Mouse (Mus musculus) left cerebral cortex, adult 8-10 months (tissue): ENCODE data around the gene 9430097D07Rik. TPM values are rescaled to one million over a fixed set of nuclear protein-coding genes. Genes with fewer than 3 reads are reported as not detected.

ENCODE experiments used
- DNase-seq, 2 experiments: peaks; one replicate each; pipeline ENCODE4 v3.0.0; 2022; ENCODE audit warnings: low spot score in 2 of 2
- total RNA-seq, 4 experiments: library from RNA; stranded (reverse); gene quantifications; 2 replicates each; pipeline ENCODE4 v1.2.4; 2022

9430097D07Rik gene
- total RNA-seq, 4 experiments from 2014 or later: 0.84 to 2.4 (median 1.1) TPM

GRCm38 (mm10) chr2:32597699-32598098 lies 22.2 kb upstream of the 9430097D07Rik start:
- DNase-seq: no peak

GRCm38 (mm10) chr2:32597248-32597647 lies 21.8 kb upstream of the 9430097D07Rik start:
- DNase-seq: no peak

DNA sequence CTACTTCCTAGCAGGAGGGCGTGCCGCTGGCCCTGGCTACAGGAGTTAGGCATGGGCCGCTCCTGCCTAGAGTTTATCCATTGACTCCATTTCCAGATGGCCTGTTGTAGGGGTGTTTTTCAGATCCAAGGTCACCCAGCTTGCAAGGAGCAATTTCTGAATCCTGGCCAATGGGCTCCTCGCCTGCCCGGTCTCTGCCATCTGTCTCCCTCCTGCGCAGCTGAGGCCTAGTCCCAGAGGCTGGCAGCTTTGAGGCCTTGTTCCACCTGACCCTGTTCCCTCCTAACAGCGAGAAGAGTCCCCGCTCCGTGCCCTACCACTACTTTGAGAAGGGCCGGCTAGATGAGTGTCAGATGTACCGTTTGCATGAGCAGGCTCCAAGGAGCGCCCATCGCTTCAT lies 21.2 kb upstream of the 9430097D07Rik start:
- DNase-seq: no peak

DNA sequence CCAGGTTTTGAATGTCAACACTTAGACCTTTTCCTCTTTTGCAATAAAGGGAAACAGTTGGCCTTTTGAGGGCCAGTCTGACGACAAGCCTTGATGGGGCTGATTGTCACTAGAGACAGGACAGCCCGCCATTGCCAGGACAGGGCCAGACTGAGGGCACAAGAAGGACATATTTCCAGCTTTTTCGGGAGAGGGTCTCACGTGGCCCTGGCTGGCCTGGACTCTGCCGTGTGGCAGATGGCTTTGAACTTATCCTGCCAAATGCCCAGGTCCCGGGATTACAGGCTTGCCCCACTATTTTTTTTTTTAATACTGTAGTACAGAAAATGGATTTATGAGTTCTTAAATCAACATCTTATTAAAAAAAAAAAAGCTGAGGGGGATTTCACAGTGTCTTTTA lies 15.8 kb upstream of the 9430097D07Rik start:
- DNase-seq: no peak

DNA sequence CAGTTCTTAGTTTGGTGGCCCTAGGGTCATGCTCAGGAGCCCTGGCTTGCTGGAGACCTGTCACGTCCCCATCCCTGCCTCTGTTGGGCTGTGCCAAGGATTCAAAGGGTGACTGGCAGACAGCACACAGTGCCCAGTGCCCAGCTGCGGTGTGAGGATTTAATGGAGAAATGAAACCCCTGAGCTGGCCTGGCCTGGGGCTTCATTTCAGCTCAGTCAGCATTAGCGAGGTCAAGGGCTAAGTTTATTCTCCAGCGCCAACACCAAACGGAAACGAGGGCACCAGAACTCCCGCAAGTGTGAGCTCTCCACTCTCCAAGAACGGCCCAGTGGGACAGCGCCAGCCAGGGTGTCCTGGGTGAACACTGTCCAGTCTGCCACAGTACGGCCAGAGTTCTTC lies 14.7 kb upstream of the 9430097D07Rik start:
- DNase-seq: no peak

GRCm38 (mm10) chr2:32589213-32589795 lies 13.8 kb upstream of the 9430097D07Rik start:
- peak in 1 of 2 experiments; percentile 83 for DNase-seq

GRCm38 (mm10) chr2:32587731-32588321 lies 12.3 kb upstream of the 9430097D07Rik start:
- no peak for DNase-seq

- DNase-seq: peak; percentile 67 to 89
Measured at GRCm38 (mm10) chr2:32586871-32587351, 11.4 kb upstream of the 9430097D07Rik start, which contains the start of gene St6galnac4. Gene St6galnac4, plus strand, starts transcription at chr2:32587095.

- no peak for DNase-seq
Measured at GRCm38 (mm10) chr2:32585149-32585714, 9.7 kb upstream of the 9430097D07Rik start.

GRCm38 (mm10) chr2:32582830-32583799 lies 7.6 kb upstream of the 9430097D07Rik start:
- DNase-seq: peak in 1 of 2 experiments; percentile 78

DNA sequence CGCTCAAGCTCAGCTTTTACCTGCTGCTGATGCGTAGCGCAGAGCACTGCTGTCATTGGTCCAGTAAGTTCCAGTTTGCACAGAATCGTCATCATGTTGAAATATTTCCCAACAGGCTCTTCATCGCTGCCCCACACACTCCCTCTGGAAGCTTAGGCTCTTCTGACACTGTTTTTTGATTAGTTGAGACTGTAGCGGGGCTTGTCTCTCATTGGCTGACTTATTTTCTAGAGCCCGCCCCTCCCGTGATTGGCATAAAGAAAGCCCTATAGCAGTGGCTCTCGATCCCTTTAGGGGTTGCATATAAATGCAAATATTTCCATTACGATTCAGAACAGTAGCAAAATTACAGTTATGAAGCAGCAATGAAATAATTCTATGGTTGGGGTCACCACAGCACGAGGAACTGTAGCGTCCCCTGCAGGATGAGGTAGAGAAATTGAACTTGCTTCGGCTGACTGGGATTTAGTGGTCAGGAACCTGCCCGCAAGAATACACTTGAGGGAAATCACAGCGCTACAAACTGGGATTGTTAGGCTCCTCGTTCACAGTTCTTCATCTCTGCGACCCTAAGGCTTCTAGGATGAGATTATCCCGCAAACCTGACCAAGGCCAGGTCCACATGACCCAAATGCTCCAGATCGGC lies 6.1 kb upstream of the 9430097D07Rik start:
- peak; percentile 78 to 80 for DNase-seq

DNA sequence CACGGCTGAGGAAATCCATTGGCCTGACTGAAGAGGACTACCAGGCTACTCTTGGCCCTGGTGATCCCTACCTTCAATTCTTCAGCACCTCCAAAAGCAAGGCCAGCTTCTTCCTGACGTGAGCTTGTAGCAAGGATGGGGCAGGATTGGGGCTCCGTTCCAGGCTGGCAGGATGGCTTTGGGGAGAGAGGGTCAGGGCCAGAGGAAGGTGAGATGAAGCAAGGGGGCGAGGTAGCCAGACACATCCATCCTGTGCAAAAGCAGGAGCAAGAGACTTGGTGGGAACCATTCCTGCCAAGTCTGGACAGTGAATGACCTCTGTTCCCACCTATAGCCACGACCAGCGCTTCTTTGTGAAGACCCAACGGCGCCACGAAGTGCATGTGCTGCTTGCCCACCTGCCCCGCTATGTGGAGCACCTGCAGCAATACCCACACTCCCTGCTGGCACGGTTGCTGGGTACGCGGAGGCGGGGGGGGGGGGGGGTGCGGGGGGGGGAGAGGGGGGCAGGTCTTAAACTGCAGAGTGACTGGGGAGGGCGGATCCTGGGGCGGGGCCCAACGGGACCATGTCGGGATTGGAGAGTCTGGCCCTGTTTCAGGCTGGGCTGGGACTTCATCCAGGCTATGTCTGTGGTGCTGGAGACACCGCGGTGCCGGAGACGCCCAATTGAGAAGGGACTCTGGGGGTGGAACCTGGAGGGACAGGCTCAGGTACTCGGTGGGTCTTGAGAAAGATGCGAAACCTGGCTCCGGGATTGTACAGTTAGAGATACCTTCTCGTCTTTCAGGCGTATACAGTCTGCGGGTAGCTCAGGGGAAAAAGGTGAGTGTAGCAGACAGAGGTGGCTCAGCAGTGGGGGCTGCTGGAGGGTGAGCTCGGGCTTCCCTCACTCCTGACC lies 2.9 kb upstream of the 9430097D07Rik start:
- no peak for DNase-seq

GRCm38 (mm10) chr2:32576532-32576931 lies 1.0 kb upstream of the 9430097D07Rik start:
- no peak for DNase-seq

DNA sequence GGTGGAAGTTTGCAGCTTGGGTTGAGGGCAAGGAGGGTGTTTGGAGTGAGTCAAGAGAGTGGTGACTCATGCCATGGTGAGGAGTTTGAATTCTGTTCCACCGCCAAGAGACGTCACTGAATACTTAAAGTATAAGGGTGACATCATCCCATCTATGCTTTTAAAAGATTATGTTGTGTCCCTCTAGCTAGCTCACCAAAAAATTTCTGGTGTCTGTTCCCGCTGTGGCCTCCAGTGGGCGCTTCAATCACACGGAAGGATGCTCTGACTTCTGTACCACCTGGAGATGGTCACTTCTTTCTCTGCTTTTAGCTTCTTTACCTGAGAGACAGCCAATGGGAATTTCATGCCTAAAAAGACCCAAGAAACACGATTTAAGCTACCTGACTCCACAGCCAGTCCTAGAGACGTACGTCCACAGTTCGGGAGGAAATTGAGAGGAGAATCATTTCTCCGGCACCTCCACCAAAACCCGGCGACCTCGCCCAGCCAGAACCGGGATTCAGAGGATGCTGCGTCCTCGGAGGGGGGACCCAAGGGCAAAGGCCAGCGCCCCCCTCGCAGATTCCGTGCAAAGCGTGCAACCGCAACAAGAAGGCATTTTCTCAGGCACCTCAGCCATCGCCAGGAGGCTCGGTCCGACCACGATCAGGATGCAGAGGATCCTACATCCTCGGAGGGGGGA lies 441 bp downstream of the 9430097D07Rik start:
- DNase-seq: peak; percentile 75 to 76

- no peak for DNase-seq
Measured at GRCm38 (mm10) chr2:32574497-32574896, 987 bp downstream of the 9430097D07Rik start, which contains the start of gene Pip5kl1. Gene Pip5kl1, plus strand, starts transcription at chr2:32574797.

- no peak for DNase-seq
Measured at GRCm38 (mm10) chr2:32572196-32572595, 3.3 kb downstream of the 9430097D07Rik start.

- DNase-seq: peak; percentile 76 to 91
Measured at GRCm38 (mm10) chr2:32570698-32571494, 4.6 kb downstream of the 9430097D07Rik start, which contains the start of gene Dpm2. Gene Dpm2, plus strand, starts transcription at chr2:32570858.

DNA sequence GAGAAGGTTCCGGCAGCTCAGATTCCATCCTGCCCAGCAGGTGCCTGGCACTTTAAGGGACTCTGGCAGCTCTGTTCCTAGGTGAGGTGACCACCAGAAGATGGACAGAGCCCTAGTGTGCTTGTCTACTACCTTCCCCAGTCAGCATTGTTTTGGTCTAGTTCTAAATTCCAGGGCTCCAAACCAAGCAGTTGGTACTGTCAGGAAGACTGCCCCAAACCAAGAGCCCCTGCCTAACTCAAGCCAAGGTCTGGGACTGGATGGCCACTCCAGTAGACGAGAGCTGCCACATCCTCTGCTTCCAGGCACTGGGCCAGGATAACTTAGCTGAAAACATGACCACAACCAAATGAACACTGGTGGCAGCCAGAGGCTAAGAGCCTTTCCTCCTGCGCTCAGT lies 6.5 kb downstream of the 9430097D07Rik start:
- no peak for DNase-seq
